Mouse (Mus musculus) megakaryocyte, adult 5-6 weeks (primary cell): ENCODE data around the gene Naalad2. TPM values are rescaled to one million over a fixed set of nuclear protein-coding genes. Genes with fewer than 3 reads are reported as not detected.
"Not testable (repeated sequence)": the region's sequence is repeated elsewhere in the genome, so short reads cannot be mapped to it uniquely, and the experiment has no call there.

Source experiments
- ATAC-seq: 2 replicates; pipeline ENCODE4 v1.8.0; 2016; ENCODE audit warnings: mild to moderate bottlenecking, inconsistent platforms; ENCODE audit not compliant: poor library complexity, severe bottlenecking
- total RNA-seq, 2 experiments: library from RNA; stranded (forward) in 1 of 2; stranded (reverse) in 1 of 2; fragments of 153-499, 151-499 nt in 1 of 2; fragments of 221-1000, 200-1000 nt in 1 of 2; gene quantifications; 2 replicates each; pipeline versions ENCODE4 v1.2.3 to v1.2.4; 2015 to 2017

Naalad2 gene
- total RNA-seq (2015), result not detected in 2 replicates
- 0.88 TPM in 1 of 2 replicates, not detected in the other for total RNA-seq (2017)

GRCm38 (mm10) chr9:18402895-18403294, at the start of gene Naalad2:
Naalad2 (minus strand) TSS chr9:18402995.
- not testable (repeated sequence) for ATAC-seq

GRCm38 (mm10) chr9:18431687-18432086, 28.9 kb upstream of the Naalad2 start:
- ATAC-seq, result no peak

- ATAC-seq, result no peak
Observed at GRCm38 (mm10) chr9:18430354-18430753, 27.6 kb upstream of the Naalad2 start, which contains the start of gene Mbd3l2. Mbd3l2 (plus strand) TSS chr9:18430654.

GRCm38 (mm10) chr9:18412371-18412770, 9.6 kb upstream of the Naalad2 start:
- not testable (repeated sequence) for ATAC-seq

- ATAC-seq, result no peak
Observed at GRCm38 (mm10) chr9:18404118-18404517, 1.3 kb upstream of the Naalad2 start, which contains the start of gene Ubtfl1. Ubtfl1 (plus strand) TSS chr9:18404418.

GRCm38 (mm10) chr9:18399629-18400028, 3.2 kb downstream of the Naalad2 start:
- no peak for ATAC-seq

- ATAC-seq, result no peak
Observed at GRCm38 (mm10) chr9:18385782-18386181, 17.0 kb downstream of the Naalad2 start.

GRCm38 (mm10) chr9:18373026-18373425, 29.8 kb downstream of the Naalad2 start:
- ATAC-seq, result not testable (repeated sequence)

- ATAC-seq, result no peak
Observed at GRCm38 (mm10) chr9:18319990-18320389, 82.8 kb downstream of the Naalad2 start.

- no peak for ATAC-seq
Observed at GRCm38 (mm10) chr9:18298301-18298700, 104.5 kb downstream of the Naalad2 start.

GRCm38 (mm10) chr9:18293026-18293781, 109.6 kb downstream of the Naalad2 start:
- ATAC-seq, result no peak

- ATAC-seq, result peak; percentile 20; the same call in 1 of the 2 replicates
Observed at GRCm38 (mm10) chr9:18292443-18292922, 110.3 kb downstream of the Naalad2 start.

GRCm38 (mm10) chr9:18291571-18292429, 111.0 kb downstream of the Naalad2 start, which contains the start of gene Chordc1:
Chordc1 (plus strand) TSS chr9:18292125.
- peak; percentile 95 for ATAC-seq

- ATAC-seq, result not testable (repeated sequence)
Observed at GRCm38 (mm10) chr9:18278693-18279092, 124.1 kb downstream of the Naalad2 start.

GRCm38 (mm10) chr9:18277497-18277896, 125.3 kb downstream of the Naalad2 start:
- peak; percentile 43; the same call in 1 of the 2 replicates for ATAC-seq

- no peak for ATAC-seq
Observed at GRCm38 (mm10) chr9:18276844-18277243, 126.0 kb downstream of the Naalad2 start.

GRCm38 (mm10) chr9:18275901-18276300, 126.9 kb downstream of the Naalad2 start:
- ATAC-seq, result no peak
